Mouse (Mus musculus): ENCODE results near the gene Jarid2.

DNA sequence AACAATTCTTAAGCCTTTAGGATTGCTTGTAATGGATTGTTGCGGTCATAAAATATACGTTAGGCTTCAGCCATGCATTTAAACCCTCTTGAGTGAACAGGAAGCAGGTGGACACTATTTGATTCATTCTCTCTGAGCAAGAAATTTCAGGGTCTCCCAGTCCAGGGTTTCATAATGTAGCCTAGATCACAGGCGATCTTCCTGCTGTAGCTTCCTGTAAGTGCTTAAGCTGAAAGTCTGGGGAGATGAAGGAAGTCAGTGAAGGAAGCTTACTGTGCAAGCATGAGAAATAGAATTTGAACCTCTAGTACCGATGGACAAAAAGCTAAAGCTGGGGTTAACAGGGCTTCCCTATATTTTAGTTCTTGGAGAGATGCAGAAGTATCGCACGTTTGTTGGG is 38.5 kb downstream of the Jarid2 start:
- TF ChIP-seq CEBPB (IDR thresholded peaks at IDR 0.05; ENCODE audit: insufficient read depth, poor library complexity, severe bottlenecking) (no peak), MYOD1 (IDR thresholded peaks at IDR 0.05; ENCODE audit: control insufficient read depth in 1 of 3, insufficient read length in 2 of 3, low read depth in 2 of 3) (no peak), POLR2A (IDR thresholded peaks at IDR 0.05; ENCODE audit: insufficient read length, low read depth) (no peak), POLR2AphosphoS2 (IDR thresholded peaks at IDR 0.05; ENCODE audit: insufficient read length, low read depth) (no peak), MYOG (IDR thresholded peaks at IDR 0.05; ENCODE audit: control insufficient read depth in 1 of 3, insufficient read depth in 1 of 3, insufficient read length in 2 of 3, low read depth in 2 of 3) (no peak), MAX (IDR thresholded peaks at IDR 0.05; ENCODE audit: low read depth) (no peak), USF1 (IDR thresholded peaks at IDR 0.05; ENCODE audit: low read depth) (no peak)
